Mouse (Mus musculus): Measurements from ENCODE around the gene Pus3. TPM values are rescaled to one million over a fixed set of nuclear protein-coding genes. Genes with fewer than 3 reads are reported as not detected.

Gene Pus3
- polyA plus RNA-seq, 1 experiment from 2014 or later, result 23.9 TPM

GRCm38 (mm10) chr9:35541024-35541423 lies 17.4 kb upstream of the Pus3 start:
- ATAC-seq (ENCODE audit: insufficient number of reproducible peaks, insufficient read depth, low FRiP score, low read depth), result no peak
- H3K27ac ChIP-seq (ENCODE audit: low read length), result no peak overlapping the region

GRCm38 (mm10) chr9:35541488-35541887 lies 16.9 kb upstream of the Pus3 start:
- 0 out of 2 replicates have a peak, but pooled peaks have one; percentile 80 for ATAC-seq (ENCODE audit: insufficient number of reproducible peaks, insufficient read depth, low FRiP score, low read depth)
- WGBS, result 7% methylated on average over 6 of the region's 6 CpGs

More at GRCm38 (mm10) chr9:35541024-35541423, 17.4 kb upstream of the Pus3 start:
- no peak overlapping the region for H3K4me3 ChIP-seq (ENCODE audit: low read depth, low read length)
- H3K4me2 ChIP-seq (replicated peaks; ENCODE audit: low read depth, low read length), result no peak overlapping the region
- H3K9ac ChIP-seq (replicated peaks; ENCODE audit: low read depth, low read length), result no peak overlapping the region
- WGBS, result 87% methylated on average over 5 of the region's 5 CpGs
- no peaks in the 10 kb centered on the region for H3K27me3 ChIP-seq (ENCODE audit: control insufficient read depth, insufficient read depth, low read length)
- H3K36me3 ChIP-seq (ENCODE audit: control insufficient read depth, insufficient read depth, low read length), result no peaks in the 10 kb centered on the region
- no peaks in the 10 kb centered on the region for H3K9me3 ChIP-seq (ENCODE audit: control insufficient read depth, low read depth, low read length)
- no peaks in the 10 kb centered on the region for H3K4me1 ChIP-seq (ENCODE audit: control insufficient read depth, insufficient read depth, low read length)

GRCm38 (mm10) chr9:35541941-35542340 lies 16.5 kb upstream of the Pus3 start:
- Histone ChIP-seq H3K4me1 (ENCODE audit: control insufficient read depth, insufficient read depth, low read length) (no peaks in the 10 kb centered on the region), H3K9ac (replicated peaks; ENCODE audit: low read depth, low read length) (no peak overlapping the region), H3K9me3 (ENCODE audit: control insufficient read depth, low read depth, low read length) (no peaks in the 10 kb centered on the region), H3K4me2 (replicated peaks; ENCODE audit: low read depth, low read length) (no peak overlapping the region), H3K4me3 (ENCODE audit: low read depth, low read length) (no peak overlapping the region), H3K27ac (ENCODE audit: low read length) (no peak overlapping the region), H3K27me3 (ENCODE audit: control insufficient read depth, insufficient read depth, low read length) (no peaks in the 10 kb centered on the region), H3K36me3 (ENCODE audit: control insufficient read depth, insufficient read depth, low read length) (no peaks in the 10 kb centered on the region)
- ATAC-seq (ENCODE audit: insufficient number of reproducible peaks, insufficient read depth, low FRiP score, low read depth), result no peak
- WGBS, result 70% methylated on average over 6 of the region's 6 CpGs

More at GRCm38 (mm10) chr9:35541488-35541887, 16.9 kb upstream of the Pus3 start:
- H3K9ac ChIP-seq (replicated peaks; ENCODE audit: low read depth, low read length), result no peak overlapping the region
- H3K4me1 ChIP-seq (ENCODE audit: control insufficient read depth, insufficient read depth, low read length), result no peaks in the 10 kb centered on the region
- no peak overlapping the region for H3K27ac ChIP-seq (ENCODE audit: low read length)
- no peak overlapping the region for H3K4me2 ChIP-seq (replicated peaks; ENCODE audit: low read depth, low read length)
- no peak overlapping the region for H3K4me3 ChIP-seq (ENCODE audit: low read depth, low read length)
- H3K9me3 ChIP-seq (ENCODE audit: control insufficient read depth, low read depth, low read length), result no peaks in the 10 kb centered on the region
- H3K27me3 ChIP-seq (ENCODE audit: control insufficient read depth, insufficient read depth, low read length), result no peaks in the 10 kb centered on the region
- no peaks in the 10 kb centered on the region for H3K36me3 ChIP-seq (ENCODE audit: control insufficient read depth, insufficient read depth, low read length)

- H3K9ac ChIP-seq (replicated peaks; ENCODE audit: low read depth, low read length), result no peak overlapping the region
- no peaks in the 10 kb centered on the region for H3K27me3 ChIP-seq (ENCODE audit: control insufficient read depth, insufficient read depth, low read length)
- H3K4me2 ChIP-seq (replicated peaks; ENCODE audit: low read depth, low read length), result no peak overlapping the region
- no peaks in the 10 kb centered on the region for H3K9me3 ChIP-seq (ENCODE audit: control insufficient read depth, low read depth, low read length)
- H3K4me1 ChIP-seq (ENCODE audit: control insufficient read depth, insufficient read depth, low read length), result no peaks in the 10 kb centered on the region
- ATAC-seq (ENCODE audit: insufficient number of reproducible peaks, insufficient read depth, low FRiP score, low read depth), result no peak
- no peak overlapping the region for H3K4me3 ChIP-seq (ENCODE audit: low read depth, low read length)
- H3K36me3 ChIP-seq (ENCODE audit: control insufficient read depth, insufficient read depth, low read length), result no peaks in the 10 kb centered on the region
- 81% methylated on average over 14 of the region's 14 CpGs for WGBS
- no peak overlapping the region for H3K27ac ChIP-seq (ENCODE audit: low read length)
Measured at GRCm38 (mm10) chr9:35543099-35543860, 15.1 kb upstream of the Pus3 start.

- H3K9me3 ChIP-seq (ENCODE audit: control insufficient read depth, low read depth, low read length), result no peaks in the 10 kb centered on the region
- H3K4me3 ChIP-seq (ENCODE audit: low read depth, low read length), result no peak overlapping the region
- H3K36me3 ChIP-seq (ENCODE audit: control insufficient read depth, insufficient read depth, low read length), result no peaks in the 10 kb centered on the region
- no peaks in the 10 kb centered on the region for H3K27me3 ChIP-seq (ENCODE audit: control insufficient read depth, insufficient read depth, low read length)
- no peaks in the 10 kb centered on the region for H3K4me1 ChIP-seq (ENCODE audit: control insufficient read depth, insufficient read depth, low read length)
- no peak overlapping the region for H3K4me2 ChIP-seq (replicated peaks; ENCODE audit: low read depth, low read length)
- 71% methylated on average over 2 of the region's 2 CpGs for WGBS
- H3K27ac ChIP-seq (ENCODE audit: low read length), result no peak overlapping the region
- ATAC-seq (ENCODE audit: insufficient number of reproducible peaks, insufficient read depth, low FRiP score, low read depth), result no peak
- no peak overlapping the region for H3K9ac ChIP-seq (replicated peaks; ENCODE audit: low read depth, low read length)
Measured at GRCm38 (mm10) chr9:35544666-35545065, 13.7 kb upstream of the Pus3 start.

- Histone ChIP-seq H3K36me3 (ENCODE audit: control insufficient read depth, insufficient read depth, low read length) (no peaks in the 10 kb centered on the region), H3K27me3 (ENCODE audit: control insufficient read depth, insufficient read depth, low read length) (no peaks in the 10 kb centered on the region), H3K4me1 (ENCODE audit: control insufficient read depth, insufficient read depth, low read length) (no peaks in the 10 kb centered on the region), H3K4me3 (ENCODE audit: low read depth, low read length) (no peak overlapping the region), H3K4me2 (replicated peaks; ENCODE audit: low read depth, low read length) (no peak overlapping the region), H3K27ac (ENCODE audit: low read length) (no peak overlapping the region), H3K9ac (replicated peaks; ENCODE audit: low read depth, low read length) (no peak overlapping the region), H3K9me3 (ENCODE audit: control insufficient read depth, low read depth, low read length) (no peaks in the 10 kb centered on the region)
- WGBS, result 70% methylated on average over 12 of the region's 12 CpGs
- ATAC-seq (ENCODE audit: insufficient number of reproducible peaks, insufficient read depth, low FRiP score, low read depth), result no peak
Measured at GRCm38 (mm10) chr9:35545704-35546103, 12.7 kb upstream of the Pus3 start.

- no peak for ATAC-seq (ENCODE audit: insufficient number of reproducible peaks, insufficient read depth, low FRiP score, low read depth)
- no peak overlapping the region for H3K9ac ChIP-seq (replicated peaks; ENCODE audit: low read depth, low read length)
- H3K27me3 ChIP-seq (ENCODE audit: control insufficient read depth, insufficient read depth, low read length), result no peaks in the 10 kb centered on the region
- 77% methylated on average over 9 of the region's 9 CpGs for WGBS
- H3K36me3 ChIP-seq (ENCODE audit: control insufficient read depth, insufficient read depth, low read length), result no peaks in the 10 kb centered on the region
- no peak overlapping the region for H3K4me2 ChIP-seq (replicated peaks; ENCODE audit: low read depth, low read length)
- no peak overlapping the region for H3K4me3 ChIP-seq (ENCODE audit: low read depth, low read length)
- no peak overlapping the region for H3K27ac ChIP-seq (ENCODE audit: low read length)
- no peaks in the 10 kb centered on the region for H3K9me3 ChIP-seq (ENCODE audit: control insufficient read depth, low read depth, low read length)
- no peaks in the 10 kb centered on the region for H3K4me1 ChIP-seq (ENCODE audit: control insufficient read depth, insufficient read depth, low read length)
Measured at GRCm38 (mm10) chr9:35546745-35547144, 11.7 kb upstream of the Pus3 start.

- no peak overlapping the region for H3K27ac ChIP-seq (ENCODE audit: low read length)
- no peak for ATAC-seq (ENCODE audit: insufficient number of reproducible peaks, insufficient read depth, low FRiP score, low read depth)
- H3K9me3 ChIP-seq (ENCODE audit: control insufficient read depth, low read depth, low read length), result no peaks in the 10 kb centered on the region
- WGBS, result 78% methylated on average over 9 of the region's 9 CpGs
- no peaks in the 10 kb centered on the region for H3K4me1 ChIP-seq (ENCODE audit: control insufficient read depth, insufficient read depth, low read length)
- H3K4me3 ChIP-seq (ENCODE audit: low read depth, low read length), result no peak overlapping the region
- no peak overlapping the region for H3K9ac ChIP-seq (replicated peaks; ENCODE audit: low read depth, low read length)
- no peak overlapping the region for H3K4me2 ChIP-seq (replicated peaks; ENCODE audit: low read depth, low read length)
- no peaks in the 10 kb centered on the region for H3K36me3 ChIP-seq (ENCODE audit: control insufficient read depth, insufficient read depth, low read length)
- no peaks in the 10 kb centered on the region for H3K27me3 ChIP-seq (ENCODE audit: control insufficient read depth, insufficient read depth, low read length)
Measured at GRCm38 (mm10) chr9:35548455-35548854, 9.9 kb upstream of the Pus3 start.

Measured in stomach, embryonic 14.5 days (tissue).